Mouse (Mus musculus) ES-E14 (cell line): ENCODE results near the gene Krtap12-1. TPM values are rescaled to one million over a fixed set of nuclear protein-coding genes. Genes with fewer than 3 reads are reported as not detected.
"Not testable (repeated sequence)": the region's sequence is repeated elsewhere in the genome, so short reads cannot be mapped to it uniquely, and the experiment has no call there.

Source experiments
- DNase-seq: peaks from one replicate; pipeline ENCODE4 v3.0.0-alpha.2; 2013; ENCODE audit warnings: low read depth, low spot score
- H3K27ac ChIP-seq: 2 replicates; pipeline ENCODE4 v1.5.1; 2012; ENCODE audit warnings: low read depth, mild to moderate bottlenecking, low read length, moderate library complexity, mixed read lengths; ENCODE audit not compliant: poor library complexity, insufficient read depth, severe bottlenecking
- H3K36me3 ChIP-seq: 2 replicates; pipeline ENCODE4 v1.6.1; 2012; ENCODE audit warnings: mild to moderate bottlenecking, low read length, moderate library complexity, mixed read lengths; ENCODE audit not compliant: control insufficient read depth, poor library complexity, insufficient read depth, severe bottlenecking
- H3K4me1 ChIP-seq, 2 experiments: fragments of 150-350 bp in 1 of 2; sonication (generic) in 1 of 2; 2 replicates each; pipeline ENCODE4 v1.6.1; 2012; ENCODE audit warnings: low read length in 2 of 2, mild to moderate bottlenecking in 1 of 2, mixed read lengths in 1 of 2; ENCODE audit not compliant: control insufficient read depth in 2 of 2, insufficient read depth in 2 of 2, poor library complexity in 1 of 2
- H3K4me3 ChIP-seq, 2 experiments: fragments of 150-350 bp in 1 of 2; sonication (generic) in 1 of 2; 2 replicates each; pipeline ENCODE4 v1.5.1; 2012; ENCODE audit warnings: low read length in 2 of 2, low read depth in 1 of 2, mild to moderate bottlenecking in 1 of 2, mixed read lengths in 1 of 2; ENCODE audit not compliant: insufficient read depth in 1 of 2, poor library complexity in 1 of 2, severe bottlenecking in 1 of 2
- H3K9ac ChIP-seq: 2 replicates; pipeline ENCODE4 v1.6.1; 2012; ENCODE audit warnings: low read depth, mild to moderate bottlenecking, low read length, mixed read lengths; ENCODE audit not compliant: poor library complexity, insufficient read depth, severe bottlenecking
- H3K9me3 ChIP-seq: fragments of 150-350 bp; sonication (generic); 2 replicates; pipeline ENCODE4 v1.6.1; 2012; ENCODE audit warnings: low read depth, mild to moderate bottlenecking, low read length; ENCODE audit not compliant: control insufficient read depth, insufficient read depth
- CHD2 ChIP-seq: IDR thresholded peaks from 2 replicates; pipeline ENCODE4 v1.6.1; 2014; ENCODE audit warnings: mild to moderate bottlenecking, low read depth, low read length, inconsistent platforms
- HCFC1 ChIP-seq: IDR thresholded peaks from 2 replicates; pipeline ENCODE4 v1.6.1; 2012; ENCODE audit warnings: low read length, inconsistent platforms, borderline replicate concordance; ENCODE audit not compliant: insufficient read depth
- MAFK ChIP-seq: IDR thresholded peaks from 2 replicates; pipeline ENCODE4 v1.6.1; 2014; ENCODE audit warnings: mild to moderate bottlenecking, low read depth, low read length, inconsistent platforms; ENCODE audit not compliant: insufficient read depth
- ZC3H11A ChIP-seq: IDR thresholded peaks from 2 replicates; pipeline ENCODE4 v1.6.1; 2012; ENCODE audit warnings: low read depth, mild to moderate bottlenecking, inconsistent platforms, low read length, borderline replicate concordance
- ZNF384 ChIP-seq: IDR thresholded peaks from 2 replicates; pipeline ENCODE4 v1.6.1; 2012; ENCODE audit warnings: low read depth, low read length, inconsistent platforms
- in situ Hi-C, 2 experiments: fragments of 600-800 bp; cut with MboI; formaldehyde crosslinking; loops; one replicate each; pipeline ENCODE4 v1.15.1; 2025; ENCODE audit warnings: low sequenced_read_pairs in 2 of 2, inconsistent platforms in 1 of 2; ENCODE audit not compliant: unreplicated experiment in 2 of 2
- total RNA-seq: library from RNA; depleted of rRNA; stranded (reverse); fragments of 300-350 nt; gene quantifications from 2 replicates; pipeline ENCODE4 v1.2.3, GENCODE M21; 2012

Krtap12-1 gene
- total RNA-seq, 1 experiment, result not detected

DNA sequence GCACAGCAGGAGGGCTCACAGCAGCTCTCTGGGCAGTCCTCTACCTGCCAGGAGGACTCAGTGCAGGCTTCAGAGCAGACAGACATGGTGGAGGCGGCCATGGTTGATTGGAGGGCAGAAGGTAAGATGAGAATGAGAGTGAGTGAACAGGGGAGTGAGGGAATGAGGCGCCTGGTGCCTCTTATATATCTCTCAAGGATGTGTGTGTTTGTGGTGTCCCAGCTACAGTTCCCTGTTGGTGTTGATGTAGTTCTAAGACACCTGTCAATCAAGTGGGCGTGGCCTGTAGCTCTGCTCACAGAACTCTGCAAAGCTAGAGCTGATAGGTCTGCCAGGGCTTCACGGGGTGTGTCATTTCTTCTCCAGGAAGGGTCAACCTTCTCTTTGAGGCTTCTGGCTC is 23.3 kb upstream of the Krtap12-1 start, which contains the start of gene Gm9508:
TSS of gene Gm9508 (minus strand) at position 101 of the 400 bp plus-strand sequence.
- no peak within 1 kb of the TSS for H3K27ac ChIP-seq
- no peak for TF ChIP-seq ZNF384
- TF ChIP-seq CHD2, result no peak
- no peak for TF ChIP-seq MAFK
- no peak for TF ChIP-seq ZC3H11A
- TF ChIP-seq HCFC1, result no peak
- in situ Hi-C loops, result no loop called here
- no peak within 1 kb of the TSS for H3K9ac ChIP-seq
- H3K4me3 ChIP-seq, result no peak within 1 kb of the TSS
- DNase-seq, result no peak
- H3K4me1 ChIP-seq, result no peaks in the 10 kb centered on the region
- H3K36me3 ChIP-seq, result no peaks in the 10 kb centered on the region
- H3K9me3 ChIP-seq, result no peaks in the 10 kb centered on the region

DNA sequence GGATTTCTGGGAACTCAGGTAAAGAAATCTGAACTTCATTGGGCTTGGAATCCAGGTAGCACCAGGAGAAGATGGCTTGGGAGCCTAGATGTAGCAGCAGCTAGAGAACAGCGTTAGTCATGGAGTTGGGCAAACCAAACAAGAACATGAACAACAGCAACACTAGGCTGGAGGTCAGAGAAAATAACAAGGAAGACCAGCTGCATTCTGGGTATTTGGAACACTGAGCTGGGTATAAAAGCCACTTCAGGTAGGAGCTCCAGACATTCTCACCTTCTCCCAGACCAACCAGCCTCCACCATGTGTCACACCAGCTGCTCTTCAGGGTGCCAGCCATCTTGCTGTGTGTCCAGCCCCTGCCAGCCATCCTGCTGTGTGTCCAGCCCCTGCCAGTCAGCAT is 14.1 kb upstream of the Krtap12-1 start, which contains the start of gene Gm10272:
TSS of gene Gm10272 (plus strand) at position 301 of the 400 bp plus-strand sequence.
- Histone ChIP-seq H3K4me3 (no peak within 1 kb of the TSS), H3K36me3 (no peaks in the 10 kb centered on the region), H3K27ac (no peak within 1 kb of the TSS), H3K9me3 (no peaks in the 10 kb centered on the region), H3K9ac (no peak within 1 kb of the TSS), H3K4me1 (no peaks in the 10 kb centered on the region)
- no peak for TF ChIP-seq ZNF384
- no peak for TF ChIP-seq CHD2
- TF ChIP-seq MAFK, result no peak
- TF ChIP-seq HCFC1, result no peak
- TF ChIP-seq ZC3H11A, result no peak
- in situ Hi-C loops, result no loop called here
- no peak for DNase-seq

GRCm38 (mm10) chr10:77709831-77710230 is 10.6 kb upstream of the Krtap12-1 start:
- H3K9ac ChIP-seq, result no peak overlapping the region
- no peak overlapping the region for H3K27ac ChIP-seq
- no peak overlapping the region for H3K4me3 ChIP-seq
- H3K36me3 ChIP-seq, result no peaks in the 10 kb centered on the region
- H3K4me1 ChIP-seq, result no peaks in the 10 kb centered on the region
- H3K9me3 ChIP-seq, result no peaks in the 10 kb centered on the region
- in situ Hi-C loops, result no loop called here
- no peak for DNase-seq
- TF ChIP-seq ZC3H11A, result no peak
- TF ChIP-seq MAFK, result no peak
- no peak for TF ChIP-seq CHD2
- TF ChIP-seq HCFC1, result no peak
- TF ChIP-seq ZNF384, result no peak

DNA sequence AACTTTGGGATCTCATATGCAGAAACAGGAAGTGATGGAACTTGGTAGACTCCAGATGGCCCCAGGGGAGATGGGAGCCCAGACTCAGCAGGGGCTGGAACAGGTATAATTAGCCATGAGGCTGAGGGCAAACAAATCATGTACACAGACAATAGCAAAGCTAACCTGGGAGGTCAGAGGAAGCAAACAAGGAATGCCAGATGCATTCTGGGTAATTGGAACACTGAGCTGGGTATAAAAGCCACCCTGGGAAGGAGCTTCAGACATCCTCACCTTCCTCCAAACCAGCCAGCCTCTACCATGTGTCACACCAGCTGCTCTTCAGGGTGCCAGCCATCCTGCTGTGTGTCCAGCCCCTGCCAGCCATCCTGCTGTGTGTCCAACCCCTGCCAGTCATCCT is 9.2 kb upstream of the Krtap12-1 start, which contains the start of gene Gm10024:
TSS of gene Gm10024 (plus strand) at position 301 of the 400 bp plus-strand sequence.
- H3K4me3 ChIP-seq, DNase-seq, in situ Hi-C loops: not testable (repeated sequence)

DNA sequence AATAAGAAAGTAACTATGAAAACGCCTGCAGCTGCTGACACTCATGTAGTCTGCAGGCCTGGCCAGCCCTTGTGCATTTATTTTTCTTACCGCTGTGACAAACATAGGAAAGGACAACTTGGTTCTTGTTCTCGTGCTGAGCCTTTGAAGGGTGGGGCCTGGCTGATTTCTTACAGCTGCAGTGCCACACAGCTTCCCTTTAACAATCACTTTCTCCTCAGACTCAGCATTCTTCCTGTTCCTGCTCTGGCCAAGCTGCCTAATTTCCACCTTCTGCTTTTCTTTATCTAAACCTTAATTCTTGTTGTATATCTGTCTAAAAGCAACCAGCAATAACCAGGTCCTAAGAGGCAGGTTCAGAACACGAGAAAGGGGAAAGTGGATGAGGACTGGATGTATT is 6.7 kb upstream of the Krtap12-1 start:
- DNase-seq, result no peak
- Histone ChIP-seq H3K4me3 (no peak overlapping the region), H3K27ac (no peak overlapping the region), H3K9ac (no peak overlapping the region), H3K36me3 (no peaks in the 10 kb centered on the region), H3K4me1 (no peaks in the 10 kb centered on the region), H3K9me3 (no peaks in the 10 kb centered on the region)
- in situ Hi-C loops, result no loop called here
- TF ChIP-seq MAFK, result no peak
- TF ChIP-seq HCFC1, result no peak
- TF ChIP-seq ZC3H11A, result no peak
- TF ChIP-seq ZNF384, result no peak
- no peak for TF ChIP-seq CHD2

More for the DNA sequence above, 9.2 kb upstream of the Krtap12-1 start, which contains the start of gene Gm10024:
- H3K9me3 ChIP-seq, H3K27ac ChIP-seq, H3K9ac ChIP-seq, H3K36me3 ChIP-seq, H3K4me1 ChIP-seq: not testable (repeated sequence)
